Mouse (Mus musculus): ENCODE measurements around the gene Srebf2.
A peak's percentile ranks its signal among the peaks of the same experiment; 100 is the strongest.

The Srebf2 gene

DNA sequence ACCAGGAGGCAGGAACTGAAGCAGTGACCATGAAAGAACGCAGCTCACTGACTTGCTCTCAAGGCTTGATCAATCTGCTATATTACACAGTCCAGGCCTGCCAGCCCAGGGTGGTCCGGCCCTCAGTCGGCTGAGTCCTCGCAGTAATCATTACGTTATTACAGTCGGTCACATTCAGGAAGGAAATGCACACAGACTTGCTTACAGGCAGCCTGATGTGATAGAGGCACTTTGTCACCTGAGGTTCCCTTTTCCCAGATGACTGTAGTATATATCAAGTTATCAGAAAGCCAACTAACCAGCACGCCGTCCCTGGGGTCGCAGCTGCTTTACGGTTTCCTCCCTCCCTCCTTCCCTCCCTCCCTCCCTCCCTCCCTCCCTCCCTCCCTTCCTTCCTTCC, 9.9 kb downstream of the Srebf2 start:
- no peak for DNase-seq (ENCODE audit: low spot score)

DNA sequence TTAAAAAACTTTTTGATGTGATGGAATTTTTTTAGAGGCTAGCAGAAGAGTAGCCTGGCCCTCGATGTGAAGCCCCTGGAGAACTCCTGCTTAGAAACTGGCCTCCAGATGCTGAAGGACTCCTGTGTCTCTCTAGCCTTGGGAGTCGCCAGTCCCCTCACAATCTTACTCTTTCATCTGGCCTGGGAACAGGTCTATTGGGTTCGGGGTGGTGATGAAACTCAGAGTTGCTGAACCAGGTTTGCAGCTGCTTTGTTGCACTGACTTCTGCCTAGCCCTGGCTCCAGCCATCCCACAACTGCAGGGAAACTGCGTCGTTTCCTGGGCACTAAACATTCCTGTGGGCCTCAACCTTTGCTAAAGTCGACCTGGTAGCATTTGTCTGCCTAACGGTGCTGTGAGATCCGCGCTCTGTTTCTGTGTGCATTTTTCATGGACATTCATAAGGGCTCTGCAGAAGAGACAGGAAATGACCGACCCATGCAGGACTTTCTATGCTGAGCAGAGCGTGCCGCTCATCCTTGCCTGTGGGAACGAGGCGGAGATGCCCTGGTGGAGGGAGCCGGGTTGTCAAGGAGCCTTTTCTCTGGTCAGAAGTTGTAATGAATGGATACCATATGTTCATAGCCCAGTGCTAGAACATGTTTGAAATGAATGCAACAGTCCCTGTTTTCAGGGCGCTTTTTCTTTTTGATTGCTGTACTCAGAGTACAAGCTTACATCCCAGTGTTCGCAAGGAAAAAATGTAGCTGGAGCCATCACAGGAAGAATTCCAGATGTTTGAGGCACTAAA, 11.5 kb downstream of the Srebf2 start:
- no peak for DNase-seq (ENCODE audit: low spot score)

DNA sequence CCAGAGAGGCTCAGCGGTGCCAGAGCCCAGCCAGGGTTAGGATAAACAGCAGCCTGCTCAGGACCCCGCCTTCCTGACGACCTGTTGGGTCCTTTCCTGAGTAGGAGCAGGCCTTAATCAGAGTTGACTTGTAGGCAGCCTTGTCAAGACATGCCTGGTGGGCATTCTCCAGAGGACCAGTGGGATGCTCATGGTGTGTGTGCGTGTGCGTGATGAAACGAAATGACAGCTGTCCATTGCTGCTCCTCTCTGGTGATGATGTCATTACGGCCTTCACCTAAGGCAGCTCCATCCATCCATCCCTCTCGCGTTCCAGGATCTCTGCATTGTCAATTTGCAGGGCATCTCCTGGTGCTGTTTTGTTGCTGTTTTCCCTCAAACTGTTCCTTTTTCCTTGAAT, 12.5 kb downstream of the Srebf2 start:
- DNase-seq (ENCODE audit: low spot score), result no peak

DNA sequence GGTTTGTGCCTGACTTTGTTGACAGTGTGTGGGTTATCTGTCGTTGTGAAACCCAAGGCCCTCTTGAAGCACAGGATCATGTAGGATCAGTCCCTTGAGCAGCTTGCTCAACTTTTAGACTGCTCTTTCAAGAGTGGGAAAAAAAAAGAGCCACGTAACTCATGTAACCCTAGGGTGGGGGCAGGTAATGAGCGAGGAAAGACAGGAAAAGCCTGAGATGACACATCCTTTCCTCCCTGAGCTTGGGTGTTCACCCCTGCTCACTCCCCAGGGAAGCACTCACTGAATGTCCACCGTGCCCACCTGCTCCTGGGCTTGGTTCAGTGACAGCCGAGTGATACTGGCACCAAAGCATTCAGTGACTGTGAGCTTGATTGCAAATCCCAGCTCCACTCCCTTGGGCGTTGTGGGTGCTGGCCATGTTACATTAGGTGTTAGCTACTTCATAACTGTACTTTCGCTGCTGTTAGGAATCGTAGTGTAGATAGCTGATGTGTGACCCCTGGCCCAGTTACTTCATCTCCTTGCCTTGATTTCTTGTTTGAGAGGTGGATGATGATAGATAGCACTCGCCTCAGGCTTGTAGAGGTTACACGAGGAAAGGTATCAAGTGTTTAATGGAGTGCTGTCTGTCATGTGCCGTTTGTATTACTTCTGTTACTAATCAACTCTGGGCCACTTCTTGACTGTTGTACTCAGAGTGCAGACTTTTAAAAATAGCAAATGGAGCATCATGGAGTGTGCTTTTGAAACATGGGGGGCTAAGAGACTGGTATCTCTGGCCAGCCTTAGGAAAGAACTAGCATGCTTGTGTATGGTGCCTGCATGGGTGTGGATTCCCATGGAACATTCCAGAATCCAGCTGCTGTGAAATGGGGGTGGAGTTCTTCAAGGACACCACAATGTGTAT, 14.0 kb downstream of the Srebf2 start:
- no peak for DNase-seq (ENCODE audit: low spot score)

DNA sequence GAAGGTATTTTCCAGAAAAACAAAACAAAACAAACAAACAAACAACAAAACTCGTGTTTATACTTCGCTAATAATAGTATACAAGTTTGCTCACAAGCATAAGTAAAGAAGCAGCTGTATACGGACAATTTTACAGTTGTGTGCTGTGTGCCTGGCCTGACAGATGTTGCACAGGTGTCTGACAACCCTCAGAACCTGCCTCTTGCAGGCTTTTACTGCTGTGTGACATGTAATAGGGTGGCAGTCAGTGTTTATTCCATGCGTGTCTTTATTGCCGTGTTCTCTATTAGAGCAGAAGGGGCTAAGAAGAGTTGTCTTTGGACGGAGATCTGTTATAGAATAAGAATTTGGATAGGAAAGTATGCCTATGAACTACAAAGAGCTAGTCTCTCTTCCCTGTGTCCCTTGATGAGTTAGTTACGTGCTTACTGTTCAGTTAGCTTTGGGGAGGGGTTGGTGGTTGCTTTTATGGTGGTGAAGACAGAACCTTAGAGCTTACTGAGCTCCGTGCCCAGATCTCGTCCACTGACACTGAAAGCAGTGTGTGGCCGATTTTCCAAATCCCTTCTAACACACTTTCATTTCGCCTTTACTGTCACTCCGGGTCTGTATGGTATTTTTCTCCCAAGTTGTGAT, 15.1 kb downstream of the Srebf2 start:
- DNase-seq (ENCODE audit: low spot score), result no peak

DNA sequence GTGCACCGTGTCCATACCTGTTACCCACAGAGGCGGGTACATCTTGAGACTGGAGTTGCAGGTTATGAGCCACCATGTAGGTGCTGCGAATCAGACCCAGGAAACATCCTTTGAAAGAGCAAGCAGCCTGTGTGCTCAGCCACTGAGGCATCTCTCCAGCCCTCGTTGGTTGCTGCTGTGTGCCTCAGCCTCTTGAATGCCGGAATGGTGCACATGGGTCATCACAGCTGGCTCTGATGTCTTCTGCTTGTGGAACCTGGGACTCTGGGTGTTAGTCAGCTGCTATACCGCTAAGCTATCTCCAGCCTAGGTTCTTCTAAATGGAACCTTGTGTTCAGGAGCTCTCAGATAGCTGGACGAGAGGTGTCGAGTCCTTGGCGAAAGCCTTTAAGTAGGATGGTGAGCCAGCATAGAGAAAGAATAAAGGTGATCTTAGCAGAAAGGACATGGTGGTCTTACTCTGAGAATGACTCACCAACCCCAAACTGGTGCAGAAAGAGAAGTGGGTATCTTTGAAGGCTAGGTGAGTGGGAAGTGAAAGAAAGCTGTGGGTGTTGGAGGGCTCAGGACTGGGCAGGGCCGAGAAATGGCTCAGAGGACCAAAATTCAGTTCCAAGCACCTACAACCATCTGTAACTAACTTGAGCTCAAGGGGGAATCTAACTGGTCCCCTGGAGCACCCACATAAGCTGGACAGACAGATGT, 16.5 kb downstream of the Srebf2 start:
- DNase-seq (ENCODE audit: low spot score), result no peak

DNA sequence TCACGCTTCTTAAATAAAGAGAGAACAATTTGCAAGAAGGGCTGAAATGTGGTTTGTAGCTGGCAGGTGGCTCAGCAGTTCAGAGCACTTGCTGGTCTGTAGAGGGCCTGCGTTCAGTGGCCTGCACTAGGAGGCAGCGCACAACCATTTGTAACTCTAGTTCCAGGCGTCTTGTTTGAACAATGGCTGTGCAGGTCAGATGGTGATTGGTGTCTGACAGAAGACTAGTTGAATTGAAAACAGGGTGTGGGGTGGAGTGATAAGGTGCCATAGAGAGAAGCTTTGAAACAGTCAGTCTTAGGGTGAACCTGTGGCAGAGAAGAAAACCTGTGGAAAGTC, 17.0 kb downstream of the Srebf2 start:
- DNase-seq (ENCODE audit: low spot score), result no peak

DNA sequence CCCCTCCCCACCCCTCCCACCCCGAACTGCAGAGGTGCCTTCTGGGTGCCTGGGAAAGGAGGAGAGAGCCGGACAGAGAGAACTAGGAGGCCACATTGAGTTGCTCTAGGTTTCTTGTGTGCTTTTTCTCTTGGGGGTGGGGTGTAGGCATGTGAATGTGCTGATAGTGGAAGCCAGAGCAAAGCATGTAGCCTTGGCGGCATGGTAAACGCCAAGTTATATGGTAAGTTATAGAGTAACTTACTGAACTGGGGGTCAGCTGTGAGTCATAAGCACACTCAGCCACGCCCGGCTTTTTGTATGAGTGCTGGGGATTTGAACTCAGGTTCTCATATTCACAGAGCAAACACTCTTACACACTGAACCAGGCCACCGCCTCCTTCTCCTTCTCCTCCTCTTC, 17.5 kb downstream of the Srebf2 start:
- no peak for DNase-seq (ENCODE audit: low spot score)

DNA sequence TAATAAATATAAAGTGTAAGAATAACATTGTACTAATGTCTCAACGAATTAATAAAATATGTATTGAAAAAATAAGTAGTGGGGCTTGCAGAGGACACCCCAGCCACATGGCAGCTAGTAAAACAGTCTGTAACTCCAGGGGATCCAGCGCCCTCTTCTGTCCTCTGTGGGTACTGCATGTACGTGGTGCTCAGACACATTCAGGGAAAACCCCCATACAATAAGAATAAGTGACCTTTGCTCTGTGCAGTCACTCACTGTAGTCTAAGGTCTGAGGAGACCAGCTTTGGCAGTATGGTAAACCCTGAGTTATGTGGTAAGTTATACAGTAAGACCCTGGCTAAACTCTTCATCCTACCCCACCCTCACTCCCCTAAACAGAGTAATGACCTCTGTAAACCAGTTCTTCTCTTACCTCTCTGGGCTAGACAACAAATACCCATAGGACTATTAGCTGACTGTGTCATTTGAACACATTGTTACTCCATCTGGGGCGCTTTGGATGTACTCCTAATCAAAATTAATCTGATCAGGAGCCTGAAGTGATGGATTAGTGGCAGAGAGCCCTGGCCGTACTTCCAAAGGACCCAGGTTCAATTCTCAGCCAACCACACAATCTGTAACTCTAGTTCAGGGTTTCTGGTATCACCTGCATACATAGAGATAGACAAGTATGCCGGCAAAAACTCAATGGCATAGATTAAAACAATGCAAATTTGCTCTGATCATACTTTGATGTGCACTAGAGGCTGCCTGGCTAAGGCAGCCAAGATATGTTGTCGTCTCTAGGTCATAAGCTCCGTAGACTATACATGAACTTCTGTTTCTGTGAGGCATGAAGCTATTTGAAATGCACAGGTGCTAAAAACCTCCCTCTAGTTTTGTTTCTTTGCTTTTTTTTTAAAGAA, 18.6 kb downstream of the Srebf2 start:
- peak; percentile 59 for DNase-seq (ENCODE audit: low spot score)

DNA sequence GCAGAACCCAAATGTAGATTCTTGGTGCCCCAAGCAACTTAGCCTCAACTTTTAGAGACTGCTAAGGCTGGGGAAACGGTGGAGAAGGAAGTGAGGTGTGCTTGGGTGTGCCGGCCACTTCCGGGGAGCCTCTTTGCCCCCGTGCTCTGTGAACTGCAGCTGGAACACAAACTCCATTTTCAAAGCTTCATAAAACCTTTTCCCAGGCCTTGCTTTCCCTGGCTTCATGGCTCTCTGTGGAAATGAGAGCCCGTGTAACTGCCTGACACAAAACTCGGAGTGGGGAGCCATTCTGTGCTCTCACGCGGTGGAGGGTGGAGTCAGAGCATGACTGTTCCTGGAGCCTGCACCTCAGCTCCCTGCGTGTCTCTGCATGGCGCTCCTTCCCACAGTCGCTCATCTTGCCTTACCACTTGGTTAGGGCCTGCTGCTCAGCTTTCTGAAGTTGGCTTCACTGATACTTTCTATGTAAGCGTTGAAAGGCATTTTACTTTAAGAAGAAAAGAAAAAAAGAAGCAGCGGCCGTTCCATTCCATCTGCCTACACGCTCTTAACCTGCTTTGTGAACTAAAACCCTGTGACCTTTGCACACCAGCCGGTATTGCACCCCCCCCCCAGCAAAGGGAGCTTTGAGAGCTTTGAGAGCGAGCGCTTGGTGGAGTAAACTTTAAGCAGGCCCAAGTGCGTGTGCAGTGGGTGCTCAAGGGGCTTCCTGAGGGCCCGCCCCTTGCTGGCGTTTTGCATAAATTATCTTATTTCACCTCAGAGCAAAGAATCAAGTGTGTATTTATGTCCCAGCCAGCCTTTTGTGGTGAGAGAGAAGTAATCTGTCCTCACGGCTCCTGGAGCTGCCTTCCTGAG, 19.5 kb downstream of the Srebf2 start:
- DNase-seq (ENCODE audit: low spot score), result no peak

DNA sequence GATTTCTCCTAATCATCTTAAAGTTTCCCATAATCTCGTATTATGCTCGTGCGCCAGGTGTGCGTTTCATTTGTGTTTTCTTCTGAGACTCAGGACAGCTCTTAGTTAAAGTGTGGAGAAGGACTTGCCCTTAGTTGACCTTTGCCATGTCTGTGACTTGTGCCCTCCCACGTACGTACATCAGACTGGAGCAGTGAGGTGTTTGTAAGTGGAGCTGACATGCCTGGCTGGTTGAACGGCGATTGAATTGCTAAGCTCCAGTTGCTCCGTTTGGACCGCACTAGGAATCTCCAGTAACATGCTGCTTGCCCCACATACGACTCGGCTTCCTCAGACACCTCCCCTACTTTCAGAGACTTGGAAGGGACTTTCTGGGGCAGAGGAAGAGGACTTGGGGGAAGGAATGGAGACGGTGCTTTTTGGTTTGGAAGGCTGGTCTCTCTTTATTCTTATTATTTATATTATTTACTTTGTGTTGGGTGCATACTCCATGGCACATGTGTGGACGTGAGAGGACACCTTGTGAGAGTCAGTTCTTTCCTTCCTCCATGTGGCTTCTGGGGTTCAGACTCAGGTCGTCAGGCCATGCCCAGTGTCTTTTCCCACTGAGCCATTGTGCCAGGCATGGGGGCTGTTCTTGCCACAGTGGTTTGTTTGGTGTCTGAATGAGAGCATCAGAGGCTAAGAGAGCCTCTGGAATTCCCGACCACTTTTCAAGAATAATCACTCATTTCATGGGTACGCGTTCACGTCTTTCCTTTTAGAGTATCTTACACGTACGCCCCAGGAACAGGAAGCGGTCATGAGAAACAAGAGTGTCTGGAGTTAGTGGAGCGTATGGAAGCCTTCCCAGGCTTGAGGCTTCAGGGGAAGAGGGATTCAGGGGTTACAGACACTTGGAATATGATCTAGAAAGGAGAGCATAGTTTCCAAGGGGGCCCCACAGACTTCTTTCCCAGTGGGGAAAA, 20.5 kb downstream of the Srebf2 start:
- no peak for DNase-seq (ENCODE audit: low spot score)

DNA sequence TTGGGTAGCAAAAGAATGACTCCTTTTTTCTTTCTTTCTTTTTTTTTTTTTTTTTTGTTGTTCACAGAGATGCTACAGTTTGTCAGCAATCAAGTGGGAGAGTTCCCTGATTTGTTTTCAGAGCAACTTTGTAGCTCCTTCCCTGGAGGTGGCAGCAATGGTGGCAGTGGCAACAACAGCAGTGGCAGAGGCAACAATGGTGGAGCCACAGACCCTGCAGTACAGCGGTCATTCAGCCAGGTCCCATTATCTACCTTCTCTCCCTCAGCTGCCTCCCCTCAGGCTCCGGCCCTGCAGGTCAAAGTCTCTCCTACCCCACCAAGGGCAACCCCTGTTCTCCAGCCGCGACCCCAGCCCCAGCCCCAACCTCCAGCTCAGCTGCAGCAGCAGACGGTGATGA, 22.7 kb downstream of the Srebf2 start:
- DNase-seq (ENCODE audit: low spot score), result no peak

DNA sequence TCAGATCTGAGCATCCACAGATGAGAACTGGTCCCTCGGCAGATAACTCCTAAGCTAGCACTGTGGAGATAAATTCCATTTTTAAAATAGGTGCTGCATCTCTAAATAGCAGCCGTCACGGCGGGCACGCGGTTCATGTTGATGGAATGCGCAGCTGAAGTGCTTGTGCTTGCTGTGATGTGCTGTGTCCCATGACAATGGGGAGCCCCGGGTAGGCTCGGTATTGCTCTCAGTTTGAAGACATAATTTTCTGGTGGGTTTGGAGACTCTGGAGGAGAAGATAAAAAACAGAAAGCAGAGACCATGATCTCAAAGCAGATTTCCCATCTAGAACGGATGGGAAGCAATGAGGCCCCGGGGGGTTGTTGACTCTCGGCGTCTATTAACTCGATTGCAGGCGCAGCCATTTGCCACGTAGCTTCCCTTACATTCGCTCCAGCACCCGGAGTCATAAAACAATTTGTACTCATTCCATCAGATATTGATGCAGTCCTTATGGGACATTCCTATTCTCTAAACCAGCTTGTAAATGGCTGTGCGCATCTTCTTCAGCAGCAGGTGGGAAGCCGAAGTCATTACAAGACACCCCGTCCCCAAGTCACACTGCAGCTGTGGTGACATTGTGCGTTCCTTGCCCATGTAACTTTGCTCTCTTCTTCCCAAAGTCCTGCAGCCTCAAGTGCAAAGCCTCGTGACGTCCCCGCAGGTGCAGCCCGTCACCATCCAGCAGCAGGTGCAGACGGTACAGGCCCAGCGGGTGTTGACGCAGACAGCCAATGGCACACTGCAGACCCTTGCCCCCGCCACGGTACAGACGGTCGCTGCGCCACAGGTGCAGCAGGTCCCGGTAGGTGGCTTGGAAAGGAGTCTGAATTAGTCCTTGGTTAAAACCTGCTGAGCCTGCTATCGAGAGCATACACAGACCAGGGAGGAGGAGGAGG, 23.7 kb downstream of the Srebf2 start:
- DNase-seq (ENCODE audit: low spot score), result no peak

DNA sequence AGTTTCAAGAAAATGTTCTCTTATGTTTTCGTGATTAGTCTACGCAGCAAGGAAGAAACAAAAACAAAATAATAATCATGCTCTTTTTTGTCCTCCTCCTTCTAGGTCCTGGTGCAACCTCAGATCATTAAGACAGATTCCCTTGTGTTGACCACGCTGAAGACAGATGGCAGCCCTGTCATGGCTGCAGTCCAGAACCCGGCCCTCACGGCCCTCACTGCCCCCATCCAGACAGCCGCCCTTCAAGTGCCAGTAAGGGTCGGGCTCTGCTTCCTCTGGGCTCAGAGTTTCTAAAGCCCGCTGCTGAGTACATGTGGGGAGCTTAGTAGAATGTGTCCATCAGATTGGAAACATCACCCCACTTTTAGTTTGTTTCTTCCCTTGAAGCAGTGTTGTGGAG, 25.7 kb downstream of the Srebf2 start:
- DNase-seq (ENCODE audit: low spot score), result no peak

DNA sequence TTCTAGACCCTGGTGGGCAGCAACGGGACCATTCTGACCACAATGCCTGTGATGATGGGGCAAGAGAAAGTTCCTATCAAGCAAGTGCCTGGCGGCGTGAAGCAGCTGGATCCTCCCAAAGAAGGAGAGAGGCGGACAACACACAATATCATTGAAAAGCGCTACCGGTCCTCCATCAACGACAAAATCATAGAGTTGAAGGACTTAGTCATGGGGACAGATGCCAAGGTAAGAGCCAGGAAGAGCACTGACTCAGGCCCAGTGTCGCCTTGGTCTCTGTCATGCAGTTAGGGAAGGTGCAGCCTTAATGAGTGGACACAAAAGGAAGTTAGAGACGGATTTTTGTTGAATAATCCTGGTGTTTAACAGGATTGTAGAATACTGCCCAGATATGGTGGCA, 28.1 kb downstream of the Srebf2 start:
- DNase-seq (ENCODE audit: low spot score), result no peak

DNA sequence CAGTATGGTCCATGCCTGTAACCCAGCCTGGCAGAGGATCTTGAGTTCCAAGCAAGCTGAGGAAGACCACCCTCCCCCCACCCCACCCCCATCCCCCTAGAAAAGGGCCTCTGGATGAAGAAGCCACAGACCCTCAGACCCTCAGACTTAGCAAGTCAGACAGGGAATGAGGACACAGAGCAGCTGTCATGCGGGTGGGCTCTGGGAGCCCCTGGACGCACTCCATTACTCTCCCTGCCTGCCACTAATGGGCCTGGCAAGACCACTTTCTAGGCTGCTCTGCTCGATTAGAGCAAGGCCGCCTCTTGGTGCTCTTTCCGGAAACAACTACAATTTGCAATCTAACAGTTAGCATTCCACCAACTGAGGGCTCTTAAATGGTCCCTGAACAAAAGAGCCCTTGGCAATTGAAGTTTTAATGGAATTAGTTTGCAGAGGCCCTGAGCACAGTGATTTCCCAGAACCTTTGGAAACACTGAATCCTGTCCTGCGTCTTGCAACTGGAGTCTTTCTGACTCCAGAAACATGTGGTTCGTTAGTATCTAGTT, 30.8 kb downstream of the Srebf2 start:
- DNase-seq (ENCODE audit: low spot score), result no peak

DNA sequence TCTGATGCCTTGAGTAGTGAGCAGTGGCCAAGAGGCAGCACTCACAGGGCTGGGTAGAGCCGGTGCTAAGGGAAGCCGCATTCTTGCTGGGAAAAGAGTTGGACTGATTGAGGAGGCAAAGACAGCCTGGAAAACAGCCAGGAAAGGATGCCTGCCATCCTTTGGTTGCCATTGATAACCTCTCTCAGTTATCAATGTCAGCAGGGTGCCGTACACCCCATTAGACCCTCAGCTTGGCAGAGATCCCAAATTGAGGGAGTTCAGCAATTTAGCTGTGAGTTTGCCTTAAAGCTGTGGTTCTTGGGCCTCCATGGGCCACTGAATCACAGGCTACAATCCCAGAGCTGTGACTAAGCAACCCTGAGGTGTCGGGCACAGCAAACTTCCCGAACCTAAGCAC, 34.1 kb downstream of the Srebf2 start:
- DNase-seq (ENCODE audit: low spot score), result no peak

DNA sequence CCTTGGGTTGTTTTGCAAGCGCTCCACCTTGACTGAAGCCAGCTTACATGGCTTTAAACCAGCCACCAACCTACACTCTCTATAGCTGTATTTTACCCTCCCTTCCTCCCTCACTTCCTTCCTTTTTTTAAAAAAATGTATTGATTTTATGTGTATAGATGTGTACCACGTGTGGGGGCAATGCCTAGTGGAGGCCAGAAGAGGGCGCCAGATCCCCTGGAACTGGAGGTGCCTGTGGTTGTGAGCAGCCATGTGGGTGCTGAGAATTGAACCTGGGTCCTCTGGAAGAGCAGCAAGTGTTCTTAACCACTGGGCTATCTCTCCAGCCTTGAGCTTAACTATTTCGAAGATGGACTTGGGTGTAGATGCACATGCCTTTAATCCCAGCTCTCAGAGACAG, 35.3 kb downstream of the Srebf2 start:
- DNase-seq (ENCODE audit: low spot score), result no peak
